Mouse (Mus musculus) G1E-ER4 (cell line): ENCODE results near the gene Smox. TPM values are rescaled to one million over a fixed set of nuclear protein-coding genes. Genes with fewer than 3 reads are reported as not detected.

Experiments used
- GATA1 ChIP-seq: IDR thresholded peaks from one replicate; pipeline ENCODE4 v1.8.0; 2012; ENCODE audit warnings: low read length, inconsistent platforms
- polyA plus RNA-seq: library from polyadenylated mRNA; stranded (reverse); fragments of >175 nt; gene quantifications from 2 replicates; pipeline ENCODE4 v1.2.3, GENCODE M21; 2012

The Smox gene
- polyA plus RNA-seq, 1 experiment = 0.03 TPM

- TF ChIP-seq GATA1 = no peak
These were observed 38.8 kb downstream of the Smox start for GRCm38 (mm10) chr2:131529898-131530622.

DNA sequence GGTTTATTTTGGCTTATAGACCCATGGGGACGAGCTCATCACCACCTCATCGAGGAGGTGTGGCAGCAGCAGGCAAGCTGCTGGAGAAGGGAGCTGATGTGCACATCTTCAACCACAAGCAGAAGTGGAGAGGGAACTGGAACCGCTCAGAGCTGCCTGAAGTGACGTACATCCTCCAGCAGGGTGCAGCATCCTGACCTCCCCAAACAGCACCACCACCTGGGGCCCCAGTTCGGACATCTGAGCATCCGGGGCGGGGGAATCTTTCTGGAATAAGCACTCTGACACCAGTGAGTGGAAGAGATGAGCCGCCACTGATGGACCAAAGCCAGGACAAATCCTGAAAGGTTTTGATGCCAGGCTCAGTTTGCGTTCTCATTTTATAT lies 39.3 kb downstream of the Smox start:
- TF ChIP-seq GATA1 = no peak

- no peak for TF ChIP-seq GATA1
These were observed 40.0 kb downstream of the Smox start for GRCm38 (mm10) chr2:131531271-131531670.

- no peak for TF ChIP-seq GATA1
These were observed 43.9 kb downstream of the Smox start for GRCm38 (mm10) chr2:131535168-131535567.

GRCm38 (mm10) chr2:131538341-131538740 lies 47.0 kb downstream of the Smox start:
- no peak for TF ChIP-seq GATA1

- TF ChIP-seq GATA1 = no peak
These were observed 48.5 kb downstream of the Smox start for GRCm38 (mm10) chr2:131539780-131540179.

DNA sequence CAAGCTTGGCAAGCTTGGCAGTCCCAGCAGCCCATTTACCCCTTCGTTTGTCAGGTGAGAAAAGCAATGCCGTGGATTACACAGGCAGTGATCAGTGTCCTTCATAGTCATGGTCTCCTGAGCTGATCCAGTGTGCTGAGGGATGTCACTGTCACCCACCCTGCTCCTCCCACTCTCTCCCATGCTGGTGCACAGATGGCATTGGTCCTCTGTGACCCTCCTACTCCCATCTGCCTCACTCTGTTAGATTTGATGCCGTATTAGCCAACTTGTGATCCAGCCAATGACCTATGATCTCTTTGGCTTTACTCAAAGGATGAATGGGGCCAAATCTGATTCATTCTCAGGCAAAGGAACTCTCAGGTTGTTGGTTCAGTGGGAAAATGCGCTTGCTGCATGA lies 50.4 kb downstream of the Smox start:
- TF ChIP-seq GATA1 = no peak

- no peak for TF ChIP-seq GATA1
These were observed 51.2 kb downstream of the Smox start for GRCm38 (mm10) chr2:131542531-131542930.

- no peak for TF ChIP-seq GATA1
These were observed 54.4 kb downstream of the Smox start for GRCm38 (mm10) chr2:131545386-131546307.

GRCm38 (mm10) chr2:131546308-131546700 lies 55.0 kb downstream of the Smox start:
- no peak for TF ChIP-seq GATA1

- no peak for TF ChIP-seq GATA1
These were observed 55.6 kb downstream of the Smox start for GRCm38 (mm10) chr2:131546745-131547408.

DNA sequence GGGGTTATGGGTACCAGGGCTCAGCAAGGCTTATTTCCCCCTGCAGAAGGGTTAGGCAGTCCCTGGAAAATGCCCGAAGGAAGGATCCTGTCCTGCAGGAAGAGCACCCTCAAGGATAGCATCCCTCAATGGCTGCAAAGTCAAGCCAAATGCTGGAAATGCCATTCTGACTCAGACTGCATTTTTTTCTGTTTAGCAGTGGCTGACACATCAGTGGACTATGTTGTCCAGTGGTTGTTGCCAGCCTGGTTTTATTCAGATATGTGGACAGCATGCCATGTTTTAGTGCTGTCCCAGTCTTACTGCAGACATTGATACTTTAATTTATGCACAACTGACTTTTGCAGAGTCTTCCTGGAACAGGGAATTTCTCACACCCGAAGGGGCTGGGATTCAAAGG lies 57.0 kb downstream of the Smox start:
- TF ChIP-seq GATA1 = no peak

DNA sequence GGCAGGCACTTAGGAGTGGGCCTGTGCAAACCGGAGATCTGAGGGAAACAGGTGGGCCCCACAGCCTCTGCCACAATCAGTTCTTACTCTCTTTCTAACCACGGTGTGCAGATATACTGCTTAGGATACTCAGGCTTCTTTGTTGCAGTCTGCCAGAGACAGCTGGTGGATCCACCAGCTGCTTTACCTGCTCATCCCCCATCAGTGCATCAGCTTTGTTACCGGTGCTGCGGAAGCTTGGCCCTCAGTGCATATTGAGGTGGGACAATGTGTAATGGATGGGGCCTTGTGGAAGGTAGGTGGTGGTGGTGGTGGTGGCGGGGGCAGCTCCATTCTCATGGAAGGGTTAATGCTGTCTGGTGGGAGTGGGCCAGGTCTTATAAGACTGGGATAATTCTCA lies 57.8 kb downstream of the Smox start:
- TF ChIP-seq GATA1 = no peak

DNA sequence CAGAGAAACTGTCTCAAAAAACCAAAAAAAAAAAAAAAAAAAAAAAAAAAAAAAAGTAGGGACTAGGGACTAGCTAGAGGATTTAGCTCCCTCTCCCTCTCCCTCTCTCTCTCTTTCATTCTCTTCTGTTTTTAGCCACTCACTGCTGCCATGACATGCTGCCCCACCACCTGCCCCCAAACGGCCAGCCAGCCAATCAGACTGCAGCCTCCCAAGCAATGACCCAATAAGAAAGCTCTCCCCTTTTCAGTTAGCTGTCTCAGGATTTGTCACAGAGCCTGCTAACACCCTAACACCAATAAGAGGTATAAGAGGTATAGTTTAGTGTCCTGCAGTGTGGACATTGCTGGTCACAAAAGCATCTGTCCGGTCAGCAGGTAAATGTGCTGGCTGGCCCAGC lies 59.2 kb downstream of the Smox start:
- TF ChIP-seq GATA1 = no peak

GRCm38 (mm10) chr2:131550906-131551305 lies 59.6 kb downstream of the Smox start:
- no peak for TF ChIP-seq GATA1
